Mouse (Mus musculus) cerebellum, adult 9-11 months (tissue): Measurements from ENCODE around the gene Sec14l5.
A peak's percentile ranks its signal among the peaks of the same experiment; 100 is the strongest.

ENCODE experiments used
- DNase-seq: peaks from one replicate; pipeline ENCODE4 v3.0.0; 2022

Sec14l5 gene

DNA sequence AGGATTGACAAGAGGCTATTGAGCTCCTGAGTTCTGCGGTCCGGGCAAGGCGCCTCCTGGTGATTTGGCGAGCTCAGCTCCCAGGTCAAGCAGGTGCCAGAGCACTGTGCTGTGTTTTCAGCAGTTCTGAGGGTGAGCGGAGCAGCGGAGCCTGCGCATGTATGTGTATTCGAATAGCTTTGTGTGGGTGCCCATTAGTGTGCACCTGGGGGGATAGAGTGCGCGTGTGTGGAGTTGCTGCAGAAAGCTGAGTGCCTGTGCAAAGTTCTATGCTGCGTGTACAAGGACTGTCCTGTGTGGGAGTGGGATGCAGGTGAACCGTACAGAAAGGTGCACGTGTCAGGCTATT is at the start of gene Sec14l5:
TSS of gene Sec14l5 (plus strand) at position 73 of the 349 bp plus-strand sequence.
- DNase-seq, result no peak

DNA sequence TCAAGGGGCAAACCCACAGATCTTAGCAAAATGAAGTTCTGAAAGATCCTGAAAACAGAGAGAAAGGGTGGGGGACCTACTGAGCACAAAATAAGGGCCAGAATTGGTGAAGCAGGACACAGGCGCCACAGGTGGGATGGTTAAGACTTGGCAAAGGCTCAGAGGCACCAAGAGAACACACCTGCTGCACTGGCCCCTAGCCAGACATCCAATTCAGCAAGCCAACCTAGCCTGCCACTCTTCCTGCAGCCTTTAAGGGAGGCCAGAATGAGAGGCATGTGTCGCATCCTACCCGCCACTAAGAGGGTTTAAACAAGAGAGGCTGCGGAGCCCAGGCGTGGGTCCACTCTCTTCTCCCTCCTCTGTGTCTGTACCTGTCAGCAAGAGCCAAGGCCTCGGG is 45.9 kb upstream of the Sec14l5 start:
- DNase-seq, result peak; percentile 88

DNA sequence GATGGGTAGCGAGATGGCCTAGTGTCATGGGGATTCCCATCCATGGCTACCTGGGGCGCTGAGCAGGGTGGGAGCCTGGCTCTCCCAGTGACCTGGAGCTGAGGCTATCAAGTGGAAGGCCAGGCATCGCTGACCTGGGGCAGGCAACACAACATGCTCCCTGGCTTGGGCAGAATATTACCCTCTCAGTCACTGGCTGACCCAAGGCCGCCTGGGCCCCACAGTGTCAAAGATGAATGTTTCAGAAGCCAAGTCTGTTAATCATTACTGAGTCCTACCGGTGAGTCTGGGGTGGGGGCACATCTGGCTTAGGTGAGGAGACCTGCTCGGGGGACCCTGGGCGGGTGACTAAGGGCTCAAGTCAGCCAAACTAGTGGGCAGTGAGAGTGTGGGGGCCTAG is 37.0 kb upstream of the Sec14l5 start:
- no peak for DNase-seq

DNA sequence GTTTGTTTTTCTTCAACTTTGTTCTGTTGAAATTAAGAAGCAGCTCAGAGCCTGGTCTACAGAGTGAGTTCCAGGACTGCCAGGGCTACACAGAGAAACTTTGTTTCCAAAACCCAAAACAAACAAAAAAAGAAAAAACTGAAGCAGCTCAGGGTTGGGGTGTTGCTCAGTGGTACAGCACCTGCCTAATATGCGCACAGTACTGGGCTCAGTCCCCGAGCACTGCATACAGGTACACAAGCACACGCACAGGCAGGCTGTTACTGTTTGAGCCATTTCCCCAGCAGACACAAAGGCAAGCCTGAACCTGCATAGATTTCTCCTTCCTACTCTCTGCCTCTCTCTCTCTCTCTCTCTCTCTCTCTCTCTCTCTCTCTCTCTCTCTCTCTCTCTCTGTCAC is 35.9 kb upstream of the Sec14l5 start:
- DNase-seq, result no peak

DNA sequence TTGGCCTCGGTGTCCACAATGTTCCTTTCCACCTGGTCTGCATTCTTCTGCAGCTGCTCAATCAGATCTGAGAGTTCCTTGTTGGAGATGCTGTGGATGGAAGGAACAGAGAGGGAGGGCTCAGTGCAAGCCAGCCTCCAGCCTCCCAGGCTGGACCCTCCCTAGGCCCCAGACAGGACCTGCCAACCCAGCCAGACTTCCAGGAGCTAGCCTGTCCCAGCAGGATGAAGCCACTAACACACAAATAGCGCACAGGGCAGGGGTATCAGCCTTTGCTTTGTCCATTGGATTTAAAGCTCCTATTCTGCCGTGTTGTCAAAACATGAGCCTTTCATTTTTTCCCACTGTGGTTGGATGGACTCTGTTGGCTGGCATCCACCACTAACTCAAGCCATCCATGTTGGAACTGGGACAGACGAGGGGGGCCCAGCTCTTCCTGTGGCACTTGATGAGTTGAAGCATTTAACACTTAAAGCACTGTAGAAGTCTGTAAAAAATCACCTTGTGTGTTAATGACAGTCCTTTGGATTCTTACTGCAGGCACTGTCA is 33.8 kb upstream of the Sec14l5 start:
- DNase-seq, result no peak

DNA sequence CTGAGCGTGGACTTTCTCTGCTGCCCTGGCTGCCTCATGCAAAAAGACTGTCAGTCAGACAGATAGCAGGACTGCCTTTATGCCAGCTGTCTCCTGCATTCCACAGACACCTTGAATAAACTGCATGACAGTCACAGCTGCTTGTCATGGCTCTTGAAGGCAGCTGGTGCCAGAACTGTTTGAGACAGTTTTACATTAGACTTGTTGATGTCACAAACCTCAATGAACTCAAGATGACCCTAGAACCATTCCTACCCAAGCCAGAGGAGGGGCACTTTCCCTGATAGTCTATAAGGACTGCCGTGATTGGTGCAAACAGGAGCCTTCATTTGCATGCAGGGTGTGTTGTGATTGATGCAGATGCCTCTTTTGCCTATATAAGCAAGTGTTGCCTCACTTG is 33.3 kb upstream of the Sec14l5 start:
- DNase-seq, result no peak

DNA sequence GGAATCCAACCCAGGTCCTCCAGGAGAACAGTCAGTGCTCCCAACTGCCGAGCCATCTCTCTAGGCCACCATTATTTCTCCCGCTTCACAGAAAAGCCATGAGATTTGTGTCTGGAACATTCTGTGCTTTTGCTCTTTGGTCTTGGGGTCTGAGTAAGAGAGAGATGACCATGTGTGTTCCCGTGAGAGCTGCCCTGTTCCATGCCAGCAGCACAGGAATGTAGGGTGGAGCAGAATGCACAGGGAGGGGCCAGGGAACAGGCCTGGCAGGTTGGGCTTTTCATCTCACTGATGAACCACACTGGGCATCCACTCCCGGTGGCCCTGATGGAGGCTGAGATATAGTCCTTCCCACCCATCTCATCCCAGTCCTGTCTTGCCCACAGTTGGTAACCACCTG is 27.5 kb upstream of the Sec14l5 start:
- no peak for DNase-seq

DNA sequence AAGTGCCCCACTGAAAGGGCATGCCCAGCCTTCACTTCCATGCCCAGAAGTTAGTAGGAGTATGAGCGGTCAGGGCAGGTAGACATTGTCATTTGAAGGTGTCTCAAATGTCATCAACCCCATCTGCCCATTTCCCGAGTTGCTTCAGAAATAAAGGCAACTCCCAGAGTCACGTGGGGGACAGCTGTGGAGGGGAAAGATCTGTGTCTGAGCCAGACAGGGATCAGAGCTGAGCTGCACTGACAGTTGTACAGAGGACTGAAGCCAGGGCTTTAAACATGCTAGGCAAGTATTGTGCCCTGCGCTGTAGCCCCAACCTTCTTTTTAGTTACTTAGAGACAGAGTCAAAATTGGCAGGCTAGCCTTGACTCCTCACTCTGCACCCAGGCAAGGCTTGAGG is 27.1 kb upstream of the Sec14l5 start:
- DNase-seq, result no peak

DNA sequence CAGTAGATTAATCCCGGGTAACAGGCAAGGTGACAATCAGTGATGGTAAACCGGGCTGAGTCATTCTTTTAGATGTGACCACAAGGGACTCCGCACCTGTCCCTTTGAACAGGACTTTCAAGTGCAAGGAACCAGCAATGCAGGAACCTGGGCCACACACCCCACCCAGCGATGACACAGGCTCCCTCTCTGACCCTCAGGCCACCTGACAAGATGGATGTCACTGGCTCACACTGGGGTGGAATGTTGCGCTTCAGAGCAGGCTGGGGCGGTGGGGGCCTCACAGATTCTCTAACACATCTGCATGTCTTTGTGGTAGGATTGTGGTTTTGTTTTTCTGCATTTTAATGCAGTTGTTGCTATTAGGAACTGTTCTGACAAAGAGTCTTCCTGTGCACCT is 23.4 kb upstream of the Sec14l5 start:
- DNase-seq, result no peak

DNA sequence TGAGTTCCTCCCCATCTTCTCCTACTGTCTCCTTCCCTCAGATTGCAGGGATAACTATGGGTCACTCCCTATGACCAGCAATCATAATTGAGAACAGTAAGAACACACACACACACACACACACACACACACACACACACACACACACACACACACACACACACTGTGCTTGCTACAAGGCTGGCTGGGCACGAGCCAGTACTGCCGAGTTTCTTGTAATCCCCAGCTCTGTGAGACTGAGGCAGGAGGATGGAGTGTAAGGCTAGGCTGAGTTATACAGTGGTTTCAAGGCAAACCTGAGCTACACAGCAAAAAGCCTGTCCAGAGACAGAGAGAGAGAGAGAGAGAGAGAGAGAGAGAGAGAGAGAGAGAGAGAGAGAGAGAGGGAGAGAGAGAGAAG is 16.7 kb upstream of the Sec14l5 start:
- DNase-seq, result no peak

DNA sequence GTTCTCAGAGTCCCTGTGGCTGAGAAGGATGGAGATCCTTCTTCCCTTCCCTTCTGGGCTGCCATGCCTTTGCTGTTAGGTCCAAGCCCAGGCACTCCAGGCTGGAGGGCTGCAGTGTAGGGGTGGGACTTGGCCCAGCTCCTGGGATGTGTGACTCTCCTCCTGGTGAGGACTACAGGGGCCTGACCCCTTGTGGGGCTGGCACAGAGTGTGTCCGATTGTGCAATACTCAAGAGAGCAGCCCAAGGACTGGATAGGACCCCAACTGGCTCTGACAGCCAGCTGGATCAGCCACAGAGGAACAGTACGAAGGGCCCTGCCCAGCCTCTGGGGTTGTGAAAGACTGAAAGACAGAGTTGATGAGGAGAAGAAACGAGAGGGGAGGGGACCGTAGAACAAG is 16.1 kb upstream of the Sec14l5 start:
- DNase-seq, result no peak

DNA sequence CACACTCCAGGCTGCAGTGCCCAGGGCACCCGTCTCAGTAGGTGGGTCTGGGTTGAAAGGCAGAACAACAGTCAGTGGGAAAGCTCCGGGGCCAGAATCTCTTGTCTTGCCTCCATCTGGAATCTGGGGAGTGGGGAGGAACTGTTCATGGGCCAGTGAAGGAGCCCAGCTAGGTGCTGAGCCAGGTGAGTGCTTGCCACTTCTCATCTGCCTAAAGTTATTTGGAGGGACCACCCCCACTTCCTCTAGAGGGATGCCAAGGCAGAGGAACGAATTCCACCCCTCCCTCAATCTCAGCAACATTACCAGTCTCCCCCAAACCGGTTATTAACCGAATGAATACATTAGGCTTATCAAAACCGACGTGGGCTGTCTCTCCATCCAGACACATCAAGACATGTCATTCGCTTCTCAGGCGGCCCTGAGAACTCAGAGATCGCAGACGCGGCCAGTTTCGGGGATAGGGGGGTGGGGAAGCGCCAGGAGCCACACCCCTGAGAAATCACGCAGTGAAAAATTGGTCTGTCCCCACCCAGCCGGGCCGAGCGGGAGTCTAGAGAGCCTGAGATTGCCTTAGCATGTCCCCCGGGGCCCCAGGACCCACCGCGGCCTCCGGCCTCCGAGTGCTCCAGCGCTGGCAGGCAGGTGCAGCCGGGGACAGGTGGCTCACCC is 15.5 kb upstream of the Sec14l5 start:
- DNase-seq, result no peak

DNA sequence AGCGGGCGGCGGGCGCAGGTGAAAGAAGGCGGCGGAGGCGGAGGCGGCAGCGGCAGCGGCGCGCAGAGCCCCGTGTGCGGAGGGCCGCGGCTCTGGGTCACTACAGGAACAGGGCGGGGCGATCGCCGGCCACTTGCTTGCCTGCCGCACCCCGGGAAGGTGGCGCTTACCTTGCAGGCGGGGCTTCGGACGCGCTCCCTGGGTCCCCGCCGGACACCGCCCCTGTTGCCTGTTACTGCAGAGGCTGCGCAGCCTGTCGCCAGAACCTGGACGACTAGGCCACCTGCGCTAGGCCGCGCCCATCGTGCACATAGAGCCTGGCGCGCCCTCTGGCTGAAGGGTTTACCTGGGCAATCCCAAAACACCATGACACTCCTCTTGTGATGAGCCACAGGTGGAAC is 14.5 kb upstream of the Sec14l5 start, which contains the start of gene Ppl:
TSS of gene Ppl (minus strand) at position 21 of the 401 bp plus-strand sequence.
- DNase-seq, result peak; percentile 69

DNA sequence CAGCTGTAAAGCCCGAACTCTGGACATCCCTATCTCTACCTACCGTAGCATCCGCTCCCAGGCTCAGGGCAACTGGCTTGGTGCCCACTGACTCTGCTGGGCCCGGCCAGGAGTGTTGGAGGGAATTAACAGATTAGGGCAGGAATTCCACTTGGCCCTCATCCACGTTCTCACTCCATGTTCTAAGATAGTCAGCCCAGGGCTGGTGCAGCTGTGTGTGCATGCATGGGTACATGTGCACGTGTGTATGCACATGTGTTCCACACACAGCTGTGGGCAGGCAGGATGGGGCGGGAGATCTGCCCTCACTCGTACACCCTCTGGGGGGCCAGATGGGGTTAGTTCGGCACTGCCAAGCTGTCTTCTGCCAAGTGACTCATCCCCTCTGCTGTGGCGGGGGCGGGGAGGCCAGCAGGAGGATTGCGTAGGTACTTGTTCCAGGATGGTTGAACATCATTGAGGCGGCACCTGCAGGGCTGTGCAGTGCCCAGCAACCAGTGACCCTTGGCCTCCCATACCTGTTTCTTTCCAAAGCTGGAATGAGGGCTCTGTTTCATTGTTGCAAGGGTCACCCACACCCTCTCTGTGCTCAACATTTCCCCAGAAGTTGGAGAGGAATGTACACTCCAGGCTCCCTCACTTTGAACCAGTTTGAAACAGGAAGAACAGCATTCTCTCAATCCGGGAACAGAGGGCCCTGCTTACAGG is 12.1 kb upstream of the Sec14l5 start:
- DNase-seq, result peak; percentile 64

DNA sequence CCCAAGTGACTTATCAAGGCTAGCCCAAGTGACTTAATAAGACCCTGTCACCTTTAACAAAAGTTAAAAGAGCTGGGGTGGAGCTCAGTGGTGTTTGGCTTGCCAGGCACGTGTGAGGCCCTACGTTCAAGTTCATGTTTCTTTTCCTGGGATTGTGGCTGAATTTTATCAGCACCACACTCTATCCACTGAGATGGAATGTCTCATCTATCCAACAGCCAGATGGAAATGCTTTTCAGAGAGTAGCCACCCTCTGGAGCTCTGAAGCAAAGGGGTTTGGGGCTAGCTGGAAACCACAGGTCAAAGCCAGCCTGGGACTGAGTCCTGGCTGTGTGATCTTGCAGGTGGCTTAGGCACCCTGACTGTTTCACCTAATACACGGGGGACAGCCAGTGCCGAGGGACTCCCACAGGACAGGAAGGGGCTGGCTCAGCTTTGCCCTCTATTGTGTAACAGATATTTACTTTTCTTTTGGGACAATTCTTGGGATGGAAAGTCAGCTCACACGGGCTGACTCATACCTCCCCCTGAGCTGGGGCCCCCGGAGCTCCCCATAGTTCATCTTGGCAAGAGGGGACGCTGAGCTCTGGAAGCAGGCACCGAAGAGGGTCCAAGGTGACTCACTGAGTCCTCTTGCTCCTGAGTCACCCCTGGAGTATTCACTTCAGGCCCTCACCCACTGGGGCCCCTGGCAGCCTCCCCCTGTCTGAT is 11.2 kb upstream of the Sec14l5 start:
- no peak for DNase-seq

DNA sequence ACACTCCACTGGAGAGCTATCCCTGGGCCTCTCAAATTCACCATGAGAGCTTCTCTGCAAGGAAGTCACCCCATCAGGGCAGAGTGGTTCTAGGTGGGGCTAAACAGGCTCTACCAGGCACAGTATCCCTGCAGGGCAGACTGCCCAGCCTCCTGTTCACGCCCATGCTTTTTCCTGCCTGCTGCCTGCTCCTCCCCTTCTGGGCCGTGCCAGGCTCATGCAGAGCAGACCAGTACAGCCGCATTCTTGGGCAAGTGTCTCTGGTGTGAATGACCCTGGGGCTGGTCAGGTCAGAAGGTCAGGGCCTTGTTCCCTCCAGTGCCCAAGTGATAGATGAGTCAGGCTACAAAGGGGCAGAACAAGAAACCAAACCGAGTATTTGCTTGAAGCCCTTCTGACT is 10.4 kb upstream of the Sec14l5 start:
- DNase-seq, result no peak

DNA sequence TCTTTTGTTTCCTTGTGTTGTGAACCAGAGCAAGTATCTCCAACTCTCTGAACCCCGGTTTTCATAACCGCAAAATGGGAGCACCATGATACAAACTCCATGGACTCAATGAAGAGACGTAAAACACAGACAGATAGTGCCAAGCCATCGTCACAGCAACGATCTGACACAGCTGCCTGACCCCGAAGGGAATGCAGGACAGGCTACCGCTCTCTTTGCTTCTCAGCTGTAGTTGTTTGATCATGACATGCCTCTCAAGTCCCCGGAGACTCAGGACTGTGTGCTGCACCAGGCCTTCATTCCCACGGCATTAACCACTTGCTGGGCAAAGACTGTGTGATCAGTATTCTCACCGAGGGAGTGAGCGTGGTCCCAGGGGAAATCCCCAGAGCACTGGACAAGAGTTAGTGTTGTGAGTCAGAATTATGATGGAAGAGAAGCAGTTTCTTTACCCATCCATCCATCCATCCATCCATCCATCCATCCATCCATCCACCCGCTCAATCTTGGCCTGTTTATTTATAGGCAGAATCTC is 9.8 kb upstream of the Sec14l5 start:
- no peak for DNase-seq

DNA sequence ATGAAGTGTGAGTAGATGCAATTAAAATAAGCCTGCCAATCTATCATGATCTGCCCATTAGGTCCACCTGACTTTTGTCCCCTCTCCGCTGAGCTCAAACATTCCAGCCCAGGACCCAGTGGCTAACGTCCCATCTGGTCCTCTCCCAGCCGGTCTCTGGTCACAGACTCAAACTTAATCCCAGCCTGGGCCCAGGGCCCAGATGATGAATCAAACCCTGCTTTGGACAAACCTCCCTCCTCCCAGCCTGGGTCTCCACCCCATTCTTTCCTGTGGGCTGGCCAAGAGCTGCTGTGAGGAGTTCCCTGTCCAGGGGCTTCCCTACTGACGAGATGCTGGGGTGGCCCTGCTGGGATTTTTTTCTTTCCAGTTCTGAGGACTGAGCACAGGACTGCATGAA is 7.2 kb upstream of the Sec14l5 start:
- no peak for DNase-seq

DNA sequence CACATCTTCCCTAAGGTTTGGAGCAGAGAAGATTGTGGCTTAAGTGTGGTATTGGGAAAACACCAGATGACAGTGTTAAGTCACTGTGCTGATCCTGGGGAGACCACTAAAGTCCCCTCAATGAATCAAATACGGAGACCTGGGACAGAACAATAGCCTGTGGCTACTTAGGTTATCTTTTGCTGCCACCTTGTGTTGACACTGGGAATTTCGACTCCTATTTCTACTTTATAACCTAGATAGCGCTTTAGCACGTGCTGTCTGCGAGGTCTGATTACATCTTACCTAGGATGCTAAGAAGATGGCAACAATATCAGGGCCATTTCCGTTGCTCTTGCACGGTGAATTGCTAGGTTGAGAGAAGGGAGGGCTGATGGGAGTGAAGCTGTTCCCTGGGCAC is 1.3 kb upstream of the Sec14l5 start:
- peak; percentile 73 for DNase-seq

DNA sequence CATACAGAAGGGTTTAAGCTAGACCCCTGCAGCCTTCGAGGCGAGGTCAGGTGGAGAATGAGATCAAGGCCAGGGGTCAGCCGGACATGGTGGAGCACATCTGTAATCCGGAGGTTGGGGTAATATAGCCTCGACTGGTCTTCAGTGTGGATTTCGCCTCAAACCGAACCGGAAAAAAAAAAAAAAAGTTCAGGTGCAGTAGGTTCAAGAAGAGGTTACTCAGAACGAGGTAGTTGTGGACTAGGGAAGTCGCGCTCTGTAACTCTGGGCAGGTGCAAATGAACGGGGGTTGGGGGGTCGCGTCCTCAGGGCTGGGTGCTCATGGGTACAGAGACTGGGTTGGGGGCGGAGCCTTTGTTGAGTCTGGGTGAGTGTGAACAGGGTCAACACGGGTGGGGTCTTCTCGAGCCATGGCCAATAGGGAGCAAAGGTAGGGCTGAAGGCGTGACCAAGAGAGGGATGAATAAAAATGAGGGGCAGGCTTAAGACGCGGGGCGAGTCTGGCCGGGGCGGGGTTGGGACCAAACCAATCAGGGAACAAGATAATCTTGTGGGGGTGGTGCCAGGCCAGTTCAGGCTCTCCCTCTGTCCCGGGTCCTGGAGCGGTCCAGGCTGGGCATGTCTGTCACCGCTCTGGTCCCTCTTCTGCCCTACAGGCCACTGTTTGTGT is 407 bp upstream of the Sec14l5 start:
- peak; percentile 68 for DNase-seq

DNA sequence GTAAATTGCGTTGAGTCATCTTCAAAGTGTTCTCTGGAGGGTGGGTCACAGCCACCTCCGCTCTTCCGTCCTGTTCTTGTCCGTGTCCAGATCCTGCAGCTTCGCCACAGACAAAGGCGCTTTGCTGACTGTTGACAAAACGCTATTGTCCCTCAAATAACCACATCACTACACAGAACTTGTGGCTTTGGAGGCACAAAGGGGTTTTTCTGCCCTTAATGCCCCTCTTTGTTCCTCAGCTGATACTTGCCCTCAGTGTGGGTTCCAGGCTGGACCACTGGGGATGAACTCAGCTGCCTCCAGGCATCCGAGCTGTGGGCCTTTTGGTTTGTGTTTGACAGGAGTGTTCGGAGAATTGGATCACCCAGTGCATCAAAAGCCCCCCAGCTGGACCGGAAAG is 3.6 kb downstream of the Sec14l5 start:
- no peak for DNase-seq

DNA sequence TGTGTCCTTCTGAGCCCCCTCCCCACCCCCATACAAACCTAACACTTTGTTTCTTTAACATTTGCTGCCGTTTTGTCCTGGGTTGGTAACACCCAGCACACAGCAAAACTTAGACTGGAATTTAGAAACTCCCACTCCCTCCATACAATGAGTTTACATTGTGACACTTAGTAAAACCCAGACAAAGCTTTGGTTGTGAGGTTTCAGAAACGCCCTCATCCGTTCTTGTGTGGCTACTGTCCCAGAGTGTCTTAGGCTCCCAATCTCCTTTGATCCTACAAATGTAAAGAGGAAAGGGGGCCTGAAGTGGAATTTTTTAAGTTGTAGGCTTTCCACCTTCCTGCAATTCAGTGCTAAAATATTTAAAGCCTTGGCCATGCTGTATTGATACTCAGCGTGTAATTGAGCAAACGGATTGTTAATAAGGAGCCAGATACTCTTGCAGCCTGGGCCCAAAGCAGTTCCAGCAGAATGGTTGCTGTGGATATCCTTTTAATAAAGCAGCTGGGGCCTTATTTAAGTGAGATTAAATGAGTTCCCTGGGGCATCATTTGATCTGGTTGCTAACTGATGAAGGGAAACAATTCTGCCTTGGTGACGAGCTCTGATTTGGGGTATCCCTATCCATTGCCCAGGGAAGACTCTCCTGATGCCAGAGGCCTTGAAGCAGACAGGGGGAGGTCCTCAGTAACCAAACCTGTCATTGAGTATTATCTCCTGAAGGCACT is 6.6 kb downstream of the Sec14l5 start:
- no peak for DNase-seq
